Mouse (Mus musculus): ENCODE measurements around the gene 1500015O10Rik.

GRCm38 (mm10) chr1:43690507-43690906 lies 39.9 kb upstream of the 1500015O10Rik start:
- TF ChIP-seq POLR2A (IDR thresholded peaks at IDR 0.05; ENCODE audit: borderline replicate concordance, insufficient read depth, low read length) (no peak), CTCF (IDR thresholded peaks at IDR 0.05; ENCODE audit: borderline replicate concordance, insufficient read depth, low read depth, low read length) (no peak)

Data from cerebellum, adult 2 months (tissue).